Mouse (Mus musculus): ENCODE data around the gene Arrb1. TPM values are rescaled to one million over a fixed set of nuclear protein-coding genes. Genes with fewer than 3 reads are reported as not detected.
A peak's percentile ranks its signal among the peaks of the same experiment; 100 is the strongest.
"Not testable (repeated sequence)": the region's sequence is repeated elsewhere in the genome, so short reads cannot be mapped to it uniquely, and the experiment has no call there.

Arrb1 gene
- 4.9 and 6.8 TPM in 2 replicates for polyA plus RNA-seq (2015; fragmentation: Nextera tagmentation; extraction: Ambion mirVana)

DNA sequence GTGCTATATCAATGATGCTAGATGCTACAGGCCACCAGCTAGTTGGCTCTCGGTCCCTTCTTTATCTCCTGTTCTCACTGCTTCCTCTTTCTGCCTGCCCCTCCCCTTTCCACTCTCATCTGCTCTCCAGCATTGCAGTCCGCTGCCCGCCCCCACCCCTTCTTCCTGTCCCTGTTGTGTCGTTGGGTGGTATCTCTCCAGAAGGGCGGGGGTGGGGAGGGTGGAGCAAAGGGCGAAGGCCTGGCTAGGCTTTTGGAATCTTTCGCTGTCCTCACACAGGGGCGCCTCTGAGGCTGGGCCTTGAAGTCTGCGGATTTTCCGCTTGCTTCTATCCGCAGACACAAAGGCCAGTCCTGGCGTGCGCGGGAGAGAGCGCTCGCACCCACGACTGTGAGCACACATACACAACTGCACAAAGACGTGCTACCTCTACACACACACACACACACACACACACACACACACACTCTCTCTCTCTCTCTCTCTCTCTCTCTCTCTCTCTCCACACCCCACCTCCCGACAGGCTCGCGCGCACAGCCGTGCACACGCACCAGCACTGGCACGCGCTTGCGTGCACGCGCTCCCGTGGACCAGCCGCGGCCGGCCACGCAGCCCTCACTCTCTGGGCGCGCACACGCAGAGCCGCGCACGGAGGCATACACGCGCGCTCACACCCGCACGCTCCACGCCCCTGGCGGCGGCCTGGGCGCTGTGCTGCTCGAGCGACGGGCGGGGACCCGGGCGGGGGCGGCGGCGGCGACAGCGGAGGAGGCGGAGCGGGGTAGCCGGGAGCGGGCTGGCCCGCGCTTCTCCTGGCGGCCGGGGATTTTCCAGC lies at the start of gene Arrb1:
Arrb1 (plus strand) TSS at position 566 of the 835 bp plus-strand sequence.
- peak within 1 kb of the TSS; percentile 84 for H3K27ac ChIP-seq (ENCODE audit: low read length)
- ATAC-seq (replicated peaks; ENCODE audit: extremely low read depth, insufficient read depth, low FRiP score) = peak; percentile 84
- no peaks in the 10 kb centered on the region for H3K9me3 ChIP-seq (replicated peaks; ENCODE audit: control insufficient read depth, low read length)
- H3K9ac ChIP-seq (ENCODE audit: low read length) = peak within 1 kb of the TSS; percentile 89
- H3K4me1 ChIP-seq (ENCODE audit: control insufficient read depth, insufficient read depth, low read length) = peaks cover 24% of the 10 kb centered on the region
- no peaks in the 10 kb centered on the region for H3K27me3 ChIP-seq (ENCODE audit: control insufficient read depth, insufficient read depth, low read length)
- H3K4me2 ChIP-seq (ENCODE audit: low read depth, low read length) = peak within 1 kb of the TSS; percentile 91
- under 1% methylated on average over 68 of the region's 68 CpGs for WGBS
- no peaks in the 10 kb centered on the region for H3K36me3 ChIP-seq (ENCODE audit: control insufficient read depth, insufficient read depth)
- H3K4me3 ChIP-seq (ENCODE audit: low read length) = peak within 1 kb of the TSS; percentile 66

DNA sequence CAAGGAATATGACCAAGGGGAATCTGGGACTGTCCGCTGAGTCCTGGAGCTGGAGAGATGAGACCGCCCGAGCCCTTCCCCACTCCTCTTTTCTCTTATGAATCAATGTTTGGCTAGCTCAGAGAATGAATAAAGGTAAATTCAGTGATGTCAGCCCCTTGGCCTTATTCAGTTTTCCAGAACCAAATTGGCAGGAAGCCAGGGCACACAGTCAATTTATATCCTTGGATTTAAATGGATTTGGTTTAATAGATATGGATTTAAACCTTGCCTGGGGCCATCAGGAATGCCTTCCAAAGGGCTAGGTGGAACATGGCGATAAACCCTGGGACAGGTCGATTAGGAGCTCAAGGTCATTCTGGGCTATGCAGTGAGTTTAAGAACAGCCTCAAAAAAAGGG lies 45.6 kb upstream of the Arrb1 start:
- no peak for ATAC-seq (replicated peaks; ENCODE audit: extremely low read depth, insufficient read depth, low FRiP score)
- peaks cover 5% of the 10 kb centered on the region; the same call in 1 of the 2 replicates for H3K9me3 ChIP-seq (replicated peaks; ENCODE audit: control insufficient read depth, low read length)
- no peak overlapping the region for H3K4me2 ChIP-seq (ENCODE audit: low read depth, low read length)
- no peak overlapping the region for H3K4me3 ChIP-seq (ENCODE audit: low read length)
- no peaks in the 10 kb centered on the region for H3K4me1 ChIP-seq (ENCODE audit: control insufficient read depth, insufficient read depth, low read length)
- no peak overlapping the region for H3K27ac ChIP-seq (ENCODE audit: low read length)
- 75% methylated on average over 5 of the region's 5 CpGs for WGBS
- H3K36me3 ChIP-seq (ENCODE audit: control insufficient read depth, insufficient read depth) = no peaks in the 10 kb centered on the region
- H3K9ac ChIP-seq (ENCODE audit: low read length) = no peak overlapping the region
- no peaks in the 10 kb centered on the region for H3K27me3 ChIP-seq (ENCODE audit: control insufficient read depth, insufficient read depth, low read length)

DNA sequence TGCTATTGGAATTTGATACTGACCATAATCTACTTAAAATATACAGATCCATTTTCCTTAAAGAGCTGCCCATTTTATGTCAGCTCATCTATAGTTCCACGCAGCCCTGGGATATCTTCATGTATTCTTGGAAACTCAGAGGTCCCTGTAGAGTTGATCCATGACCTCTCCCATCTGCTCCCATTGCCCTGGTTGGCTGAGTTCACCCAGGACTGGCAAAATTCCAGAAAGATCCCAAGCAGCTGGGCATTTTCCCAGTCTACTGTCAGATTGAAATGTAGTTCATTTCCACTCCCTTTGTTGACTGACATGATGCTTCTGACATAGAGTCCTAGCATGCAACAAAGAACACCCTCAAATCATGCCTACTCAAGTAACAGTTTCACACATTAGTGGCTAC lies 36.1 kb upstream of the Arrb1 start:
- no peak for ATAC-seq (replicated peaks; ENCODE audit: extremely low read depth, insufficient read depth, low FRiP score)

DNA sequence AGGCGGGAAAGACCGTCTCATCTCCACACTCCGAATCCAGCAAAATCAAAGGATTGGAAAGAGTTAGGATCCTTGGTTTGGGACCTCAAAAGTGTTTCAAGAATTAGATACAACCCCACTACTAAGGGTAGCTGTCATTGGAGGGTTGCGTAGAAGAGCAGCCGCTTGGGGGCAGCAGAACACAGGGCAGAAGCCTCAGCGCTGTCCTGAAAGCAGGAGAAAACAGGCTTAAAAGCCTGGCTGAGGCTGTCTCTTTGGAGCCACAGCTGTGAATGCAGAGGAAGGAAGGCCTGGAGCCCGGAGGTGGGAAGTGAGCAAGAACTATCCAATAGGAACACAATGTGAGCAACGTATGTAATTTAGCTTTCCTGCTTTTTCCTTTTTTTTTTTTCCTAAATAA lies 35.1 kb upstream of the Arrb1 start:
- Histone ChIP-seq H3K9ac (ENCODE audit: low read length) (no peak overlapping the region), H3K27ac (ENCODE audit: low read length) (no peak overlapping the region), H3K4me3 (ENCODE audit: low read length) (no peak overlapping the region), H3K4me2 (ENCODE audit: low read depth, low read length) (no peak overlapping the region), H3K9me3 (replicated peaks; ENCODE audit: control insufficient read depth, low read length) (no peaks in the 10 kb centered on the region), H3K27me3 (ENCODE audit: control insufficient read depth, insufficient read depth, low read length) (no peaks in the 10 kb centered on the region), H3K4me1 (ENCODE audit: control insufficient read depth, insufficient read depth, low read length) (peaks cover 3% of the 10 kb centered on the region; the same call in 1 of the 2 replicates), H3K36me3 (ENCODE audit: control insufficient read depth, insufficient read depth) (no peaks in the 10 kb centered on the region)
- WGBS = 2% methylated on average over 8 of the region's 8 CpGs
- peak; percentile 72 for ATAC-seq (replicated peaks; ENCODE audit: extremely low read depth, insufficient read depth, low FRiP score)

More for the DNA sequence above, 36.1 kb upstream of the Arrb1 start:
- Histone ChIP-seq H3K9me3 (replicated peaks; ENCODE audit: control insufficient read depth, low read length) (no peaks in the 10 kb centered on the region), H3K4me3 (ENCODE audit: low read length) (no peak overlapping the region), H3K9ac (ENCODE audit: low read length) (no peak overlapping the region), H3K4me1 (ENCODE audit: control insufficient read depth, insufficient read depth, low read length) (peaks cover 3% of the 10 kb centered on the region; the same call in 1 of the 2 replicates), H3K4me2 (ENCODE audit: low read depth, low read length) (no peak overlapping the region), H3K27ac (ENCODE audit: low read length) (no peak overlapping the region), H3K36me3 (ENCODE audit: control insufficient read depth, insufficient read depth) (no peaks in the 10 kb centered on the region), H3K27me3 (ENCODE audit: control insufficient read depth, insufficient read depth, low read length) (no peaks in the 10 kb centered on the region)
- WGBS = 61% methylated on average over 1 of the region's 1 CpGs

DNA sequence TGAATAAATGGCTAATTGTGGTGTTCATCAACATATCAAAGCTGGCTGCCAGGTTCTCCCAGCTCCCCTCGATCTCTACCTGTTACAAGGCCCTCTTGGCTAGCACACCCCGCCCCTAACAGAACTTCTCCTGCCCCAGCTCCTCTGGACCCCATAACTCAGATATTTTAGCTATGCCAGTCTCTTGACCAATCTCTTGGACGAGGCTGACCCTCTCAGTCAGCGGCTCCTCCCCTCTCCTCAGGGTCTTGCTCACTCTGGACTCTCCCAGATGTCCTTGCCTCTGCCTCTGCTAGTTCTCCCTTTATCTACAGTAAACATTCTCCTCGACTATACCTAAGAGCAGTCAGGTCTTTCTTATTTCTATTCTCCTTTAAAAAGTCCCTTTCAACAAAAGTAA lies 34.6 kb upstream of the Arrb1 start:
- Histone ChIP-seq H3K27me3 (ENCODE audit: control insufficient read depth, insufficient read depth, low read length) (no peaks in the 10 kb centered on the region), H3K27ac (ENCODE audit: low read length) (0 out of 2 replicates have a peak overlapping the region, but pooled peaks have one; percentile 12), H3K9me3 (replicated peaks; ENCODE audit: control insufficient read depth, low read length) (no peaks in the 10 kb centered on the region), H3K4me2 (ENCODE audit: low read depth, low read length) (no peak overlapping the region), H3K9ac (ENCODE audit: low read length) (no peak overlapping the region), H3K36me3 (ENCODE audit: control insufficient read depth, insufficient read depth) (no peaks in the 10 kb centered on the region), H3K4me3 (ENCODE audit: low read length) (no peak overlapping the region), H3K4me1 (ENCODE audit: control insufficient read depth, insufficient read depth, low read length) (peaks cover 3% of the 10 kb centered on the region; the same call in 1 of the 2 replicates)
- no peak for ATAC-seq (replicated peaks; ENCODE audit: extremely low read depth, insufficient read depth, low FRiP score)
- 30% methylated on average over 5 of the region's 5 CpGs for whole genome bisulfite sequencing

DNA sequence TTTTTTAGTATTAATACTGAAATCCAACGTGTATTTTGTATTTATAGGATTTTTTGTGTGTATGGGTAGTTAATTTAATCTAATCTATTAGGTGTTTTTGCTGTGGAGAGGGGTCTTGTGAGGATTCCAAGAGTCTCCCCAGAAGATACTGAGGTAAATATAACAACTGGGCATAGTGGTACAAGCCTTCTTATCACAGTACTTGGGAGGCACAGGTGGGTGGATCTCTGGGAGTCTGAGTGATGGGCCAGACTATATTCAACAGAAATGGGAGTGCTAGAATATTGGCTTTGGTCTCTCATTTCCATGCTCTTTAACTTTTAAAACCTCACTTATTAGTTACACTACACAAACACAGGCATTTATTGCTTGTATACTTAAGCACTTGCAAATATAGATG lies 34.1 kb upstream of the Arrb1 start:
- no peaks in the 10 kb centered on the region for H3K36me3 ChIP-seq (ENCODE audit: control insufficient read depth, insufficient read depth)
- no peak overlapping the region for H3K4me2 ChIP-seq (ENCODE audit: low read depth, low read length)
- 28% methylated on average over 1 of the region's 1 CpGs for WGBS
- H3K27me3 ChIP-seq (ENCODE audit: control insufficient read depth, insufficient read depth, low read length) = no peaks in the 10 kb centered on the region
- no peak overlapping the region for H3K4me3 ChIP-seq (ENCODE audit: low read length)
- no peak overlapping the region for H3K9ac ChIP-seq (ENCODE audit: low read length)
- H3K4me1 ChIP-seq (ENCODE audit: control insufficient read depth, insufficient read depth, low read length) = peaks cover 3% of the 10 kb centered on the region; the same call in 1 of the 2 replicates
- no peak overlapping the region for H3K27ac ChIP-seq (ENCODE audit: low read length)
- ATAC-seq (replicated peaks; ENCODE audit: extremely low read depth, insufficient read depth, low FRiP score) = no peak
- no peaks in the 10 kb centered on the region for H3K9me3 ChIP-seq (replicated peaks; ENCODE audit: control insufficient read depth, low read length)

DNA sequence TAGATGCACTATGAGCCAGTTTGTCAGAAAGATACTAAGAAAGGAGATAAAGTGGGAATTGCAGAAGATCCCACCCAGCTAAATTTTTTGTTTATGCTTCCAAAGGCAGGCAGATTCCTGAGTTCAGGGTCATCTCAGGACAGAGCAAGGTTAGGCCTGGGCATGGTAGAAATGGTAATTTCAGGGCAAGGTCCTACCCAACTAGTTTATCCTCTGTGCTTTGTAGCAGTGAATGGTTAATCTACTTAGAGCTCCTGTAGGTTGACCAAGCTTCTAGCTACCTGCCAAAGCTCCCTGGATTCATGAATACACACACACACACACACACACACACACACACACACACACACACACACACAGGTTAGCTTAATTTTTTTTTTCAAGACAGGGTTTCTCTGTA lies 30.7 kb upstream of the Arrb1 start:
- no peaks in the 10 kb centered on the region for H3K36me3 ChIP-seq (ENCODE audit: control insufficient read depth, insufficient read depth)
- H3K27me3 ChIP-seq (ENCODE audit: control insufficient read depth, insufficient read depth, low read length) = no peaks in the 10 kb centered on the region
- no peak overlapping the region for H3K27ac ChIP-seq (ENCODE audit: low read length)
- no peak for ATAC-seq (replicated peaks; ENCODE audit: extremely low read depth, insufficient read depth, low FRiP score)
- no peak overlapping the region for H3K4me2 ChIP-seq (ENCODE audit: low read depth, low read length)
- peaks cover 3% of the 10 kb centered on the region; the same call in 1 of the 2 replicates for H3K4me1 ChIP-seq (ENCODE audit: control insufficient read depth, insufficient read depth, low read length)
- no peak overlapping the region for H3K4me3 ChIP-seq (ENCODE audit: low read length)
- H3K9ac ChIP-seq (ENCODE audit: low read length) = no peak overlapping the region
- H3K9me3 ChIP-seq (replicated peaks; ENCODE audit: control insufficient read depth, low read length) = peaks cover 5% of the 10 kb centered on the region

DNA sequence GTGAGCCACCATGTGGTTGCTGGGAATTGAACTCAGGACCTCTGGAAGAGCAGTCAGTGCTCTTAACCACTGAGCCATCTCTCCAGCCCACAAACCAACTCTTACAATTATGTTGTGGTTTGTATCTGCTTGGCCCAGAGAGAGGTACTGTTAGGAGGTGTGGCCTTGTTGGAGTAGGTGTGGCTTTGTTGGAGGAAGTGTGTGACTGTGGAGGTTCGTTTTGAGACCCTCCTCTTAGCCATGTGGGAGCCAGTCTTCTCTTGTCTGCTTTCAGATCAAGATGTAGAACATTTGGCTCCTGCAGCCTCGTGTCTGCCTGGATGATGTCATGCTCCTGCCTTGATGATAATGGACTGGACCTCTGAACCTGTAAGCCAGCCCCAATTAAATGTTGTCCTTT lies 27.1 kb upstream of the Arrb1 start:
- H3K4me1 ChIP-seq (ENCODE audit: control insufficient read depth, insufficient read depth, low read length); H3K9me3 ChIP-seq (replicated peaks; ENCODE audit: control insufficient read depth, low read length); ATAC-seq (replicated peaks; ENCODE audit: extremely low read depth, insufficient read depth, low FRiP score); H3K27me3 ChIP-seq (ENCODE audit: control insufficient read depth, insufficient read depth, low read length); H3K36me3 ChIP-seq (ENCODE audit: control insufficient read depth, insufficient read depth); H3K27ac ChIP-seq (ENCODE audit: low read length); H3K4me2 ChIP-seq (ENCODE audit: low read depth, low read length); H3K9ac ChIP-seq (ENCODE audit: low read length); H3K4me3 ChIP-seq (ENCODE audit: low read length): not testable (repeated sequence)
- WGBS = 19% methylated on average over 2 of the region's 2 CpGs

DNA sequence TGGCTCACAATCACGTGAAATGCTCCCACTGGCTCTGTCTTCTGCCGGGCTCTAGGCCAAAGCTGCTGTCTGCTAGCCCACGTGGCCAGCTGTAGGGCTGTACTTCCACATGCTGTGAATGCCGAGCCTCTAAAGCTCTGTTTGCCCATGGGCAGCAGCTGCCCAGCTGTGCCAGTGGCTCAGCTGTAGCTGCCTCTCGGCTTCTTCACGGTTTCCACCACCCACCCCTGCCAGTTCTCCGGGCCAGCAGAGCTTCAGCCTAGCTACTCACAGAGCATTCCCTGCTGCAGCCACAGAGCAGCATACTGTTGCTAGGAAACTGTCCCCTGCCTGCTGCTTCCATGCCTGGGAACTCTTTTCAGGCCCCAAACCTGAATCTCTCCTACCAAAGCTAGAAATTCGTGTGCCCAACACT lies 25.2 kb upstream of the Arrb1 start:
- WGBS = 12% methylated on average over 8 of the region's 8 CpGs
- Histone ChIP-seq H3K4me2 (ENCODE audit: low read depth, low read length) (peak overlapping the region; percentile 29; the same call in 1 of the 2 replicates), H3K9ac (ENCODE audit: low read length) (0 out of 2 replicates have a peak overlapping the region, but pooled peaks have one; percentile 41), H3K4me1 (ENCODE audit: control insufficient read depth, insufficient read depth, low read length) (no peaks in the 10 kb centered on the region; the same call in 1 of the 2 replicates), H3K27ac (ENCODE audit: low read length) (no peak overlapping the region), H3K27me3 (ENCODE audit: control insufficient read depth, insufficient read depth, low read length) (no peaks in the 10 kb centered on the region), H3K9me3 (replicated peaks; ENCODE audit: control insufficient read depth, low read length) (peaks cover 5% of the 10 kb centered on the region), H3K4me3 (ENCODE audit: low read length) (no peak overlapping the region), H3K36me3 (ENCODE audit: control insufficient read depth, insufficient read depth) (no peaks in the 10 kb centered on the region)
- no peak for ATAC-seq (replicated peaks; ENCODE audit: extremely low read depth, insufficient read depth, low FRiP score)
